Mouse (Mus musculus): ENCODE data around the gene Pes1.

DNA sequence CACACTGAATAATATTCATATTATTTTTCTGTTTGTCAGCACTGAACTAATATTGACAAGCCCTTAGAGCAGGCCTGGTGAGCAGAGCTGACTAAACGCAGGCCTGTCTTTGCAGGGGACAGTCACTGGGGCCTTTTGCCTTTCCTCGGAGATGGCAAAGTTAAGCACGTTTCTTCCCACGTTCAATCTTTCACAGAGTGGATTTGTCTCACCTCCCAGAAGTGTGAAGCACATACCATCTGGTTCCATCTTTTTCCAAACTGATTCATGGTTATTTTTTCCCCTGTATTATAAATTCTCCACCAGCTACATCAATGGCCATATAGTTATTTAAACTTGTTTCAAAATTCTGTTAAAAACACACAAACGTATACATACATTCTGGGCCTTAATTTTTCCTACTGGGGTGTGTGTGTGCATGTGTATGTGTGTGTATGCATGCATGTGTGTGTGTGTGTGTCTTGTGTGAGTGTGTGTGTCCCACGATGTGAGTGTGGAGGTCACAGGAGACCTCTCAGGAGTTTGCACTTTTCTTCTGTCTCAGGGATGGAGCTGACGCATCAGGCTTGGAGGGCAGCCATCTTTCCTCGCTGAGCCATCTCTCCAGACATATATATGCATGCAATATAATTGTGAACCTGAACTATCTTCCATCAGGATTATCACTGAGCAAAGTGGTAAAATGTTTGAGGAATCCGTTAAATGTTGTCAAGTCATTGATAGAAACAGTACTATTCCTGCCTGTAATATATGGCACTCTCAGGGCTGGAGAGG is 64.0 kb downstream of the Pes1 start:
- TF ChIP-seq POLR2A (IDR thresholded peaks at IDR 0.05; ENCODE audit: borderline replicate concordance, extremely low read depth, insufficient read depth, insufficient read length, poor library complexity, severe bottlenecking) (no peak), CTCF (IDR thresholded peaks at IDR 0.05; ENCODE audit: borderline replicate concordance, extremely low read depth, insufficient read depth, insufficient read length) (no peak)

Measured in brain, embryonic 14.5 days (tissue).